Mouse (Mus musculus): ENCODE results near the gene Dqx1. TPM values are rescaled to one million over a fixed set of nuclear protein-coding genes. Genes with fewer than 3 reads are reported as not detected.

The Dqx1 gene
- total RNA-seq, 2 experiments from 2014 or later: 0.70 to 1.1 TPM

DNA sequence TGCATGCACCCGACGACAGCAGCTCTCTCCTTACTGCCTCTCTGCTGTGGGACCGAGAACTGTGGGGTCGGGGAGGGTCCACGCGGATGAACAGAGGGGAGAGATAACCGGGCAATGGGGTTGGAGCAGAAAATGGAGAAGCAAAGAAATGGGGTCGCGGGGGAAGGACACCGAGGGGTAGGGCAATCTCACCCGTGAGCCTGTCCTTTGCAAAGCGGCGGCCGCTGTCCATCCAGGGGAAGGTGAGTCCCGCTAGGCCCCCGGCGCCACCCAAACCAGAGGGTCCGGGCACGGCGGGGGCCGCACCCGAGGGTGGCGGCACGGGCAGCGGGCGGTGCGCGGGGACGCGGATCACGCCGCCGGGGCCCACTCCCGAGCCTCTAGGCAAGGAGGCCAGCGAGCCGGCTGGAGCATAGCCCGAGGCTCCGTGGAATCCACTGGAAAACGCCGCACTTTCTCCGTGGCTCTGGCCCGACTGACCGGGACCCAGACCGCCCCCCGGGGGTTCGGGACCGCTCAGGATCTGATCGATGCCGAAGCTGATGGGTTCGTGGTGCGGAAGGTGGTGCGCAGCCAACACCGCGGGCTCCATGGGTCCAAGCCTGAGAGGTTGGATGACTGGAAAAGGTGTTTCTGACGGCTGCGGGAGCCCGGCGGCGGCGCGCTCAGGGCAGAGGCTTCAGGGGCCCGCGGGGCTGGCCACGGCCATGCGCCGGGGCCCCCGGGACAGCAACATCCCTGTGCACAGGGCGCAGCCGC lies 12.0 kb downstream of the Dqx1 start:
- DNase-seq (ENCODE audit: low spot score in 2 of 2): no peak

DNA sequence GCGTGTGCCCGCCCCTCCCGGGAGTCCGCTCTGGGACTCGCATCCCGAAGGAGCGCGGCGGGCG lies 12.4 kb downstream of the Dqx1 start, which contains the start of gene Tlx2:
Gene Tlx2 (minus strand): TSS at position 47 of the 64 bp plus-strand sequence.
- DNase-seq (ENCODE audit: low spot score in 2 of 2): no peak

DNA sequence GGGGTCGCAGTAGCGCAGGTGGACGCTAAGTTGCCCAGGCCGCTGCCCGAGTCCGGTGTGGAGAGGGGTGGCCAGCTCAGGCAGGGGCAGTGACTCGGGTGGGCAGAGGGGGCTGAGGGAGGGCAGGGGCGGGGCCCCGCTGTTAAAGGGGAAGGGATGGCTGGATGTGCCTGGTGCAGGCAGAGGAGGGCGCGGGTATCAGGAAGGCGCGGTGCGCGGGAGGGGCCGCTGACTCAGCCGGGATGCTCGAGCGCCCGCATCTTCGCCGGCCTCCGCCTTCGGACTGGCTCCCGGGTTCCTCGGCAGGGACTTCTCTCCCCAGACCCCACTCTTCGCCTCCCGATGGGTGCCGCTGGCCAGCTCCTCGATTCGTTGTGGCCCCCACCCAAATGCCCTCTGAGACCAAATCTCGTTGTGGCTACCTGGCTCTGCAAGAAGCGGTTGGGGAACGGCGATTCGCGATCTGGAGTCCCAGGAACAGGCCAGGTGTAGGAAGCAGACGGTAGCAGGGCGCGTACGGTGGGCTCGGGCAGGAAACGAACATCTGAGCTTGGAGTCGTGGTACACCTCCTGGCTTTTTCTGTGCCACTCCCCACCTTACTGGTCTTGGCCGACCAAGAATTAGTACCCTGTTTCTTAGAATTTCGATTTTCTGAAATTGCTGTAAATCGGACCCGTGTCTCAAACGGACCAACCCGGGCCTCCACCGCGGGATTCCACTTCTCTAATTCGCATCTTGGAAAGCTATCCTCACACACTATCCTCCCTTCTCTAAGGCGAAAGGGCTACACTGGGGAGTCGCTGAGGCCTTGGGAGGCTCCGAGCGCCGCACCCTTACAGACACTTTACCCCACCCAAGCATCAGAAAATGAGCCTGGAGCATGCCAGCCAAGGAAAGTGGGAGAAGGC lies 12.9 kb downstream of the Dqx1 start:
- DNase-seq (ENCODE audit: low spot score in 2 of 2): peak in 1 of 2 experiments; percentile 35

DNA sequence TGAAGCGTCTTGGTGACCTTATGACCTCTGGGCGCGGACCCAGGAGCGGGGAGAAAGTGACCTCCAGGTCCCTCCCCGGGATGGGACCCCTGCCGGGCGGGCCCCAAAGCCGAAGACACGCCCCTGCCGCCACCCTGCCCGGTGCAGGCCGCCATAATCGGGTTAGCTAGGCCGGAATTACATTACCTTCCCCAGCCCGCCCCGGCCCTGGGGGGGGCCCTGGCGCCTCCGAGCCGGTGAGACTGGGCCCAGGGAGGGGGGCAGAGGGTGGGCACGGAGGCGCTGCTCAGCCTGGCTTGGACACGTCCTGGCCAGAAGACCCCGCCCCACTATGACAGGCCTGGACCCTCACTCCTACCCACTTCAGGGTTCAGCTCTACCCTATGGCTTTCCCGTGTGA lies 13.6 kb downstream of the Dqx1 start:
- DNase-seq (ENCODE audit: low spot score in 2 of 2): peak in 1 of 2 experiments; percentile 16

DNA sequence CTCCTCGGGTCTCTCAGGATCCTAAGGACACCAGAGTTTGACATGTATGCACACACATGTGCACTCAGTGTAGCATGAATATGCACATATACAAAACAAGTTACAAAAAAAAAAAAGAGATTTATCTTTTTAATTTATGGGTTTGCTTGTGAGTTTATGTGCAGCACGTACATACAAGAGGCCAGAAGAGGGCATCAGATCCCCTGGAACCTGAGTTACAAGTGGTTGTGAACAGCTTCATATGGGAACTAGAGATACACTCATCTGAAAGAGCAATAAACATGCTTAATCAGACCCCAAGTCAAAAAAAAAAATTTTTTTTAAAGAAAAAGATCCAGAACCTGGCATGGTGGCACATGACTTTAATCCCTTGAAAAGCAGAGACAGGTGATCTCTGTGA lies 17.3 kb downstream of the Dqx1 start:
- DNase-seq (ENCODE audit: low spot score in 2 of 2): no peak

DNA sequence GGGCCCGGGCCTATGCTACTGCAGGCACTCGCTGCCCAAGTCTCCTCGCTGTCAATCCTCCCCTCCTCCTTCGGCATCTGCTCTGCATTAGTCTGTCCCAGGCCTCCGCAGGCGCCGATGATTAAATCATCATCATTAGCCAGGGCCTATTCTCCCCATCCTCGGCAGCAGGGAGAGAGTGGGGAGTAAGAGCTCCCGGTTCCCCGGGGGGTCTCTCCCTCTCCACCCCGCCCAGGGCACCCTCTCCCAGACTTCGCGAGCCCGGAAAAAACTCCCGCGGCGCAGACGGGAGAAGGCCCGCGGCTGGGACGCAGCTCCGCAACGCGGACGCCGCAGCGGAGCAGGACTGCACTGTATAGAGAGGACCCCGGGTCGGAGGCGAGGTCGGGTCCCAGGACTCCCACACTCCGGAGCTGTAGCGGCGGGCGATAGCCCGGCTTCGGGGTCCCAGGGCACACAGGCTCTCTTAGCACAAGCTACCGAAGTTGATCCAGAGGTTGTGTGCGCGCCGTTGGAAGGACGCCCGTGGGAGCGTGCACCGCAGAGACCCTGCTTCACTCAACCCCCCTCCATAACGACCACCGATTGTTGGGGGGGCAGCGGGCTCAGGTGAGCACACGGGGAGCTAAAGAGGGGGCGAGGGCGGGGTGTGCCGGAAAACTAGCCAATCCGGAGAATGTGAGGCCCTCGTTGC lies 20.1 kb downstream of the Dqx1 start, which contains the start of gene Pcgf1:
Gene Pcgf1 (plus strand): TSS at position 240 of the 694 bp plus-strand sequence.
- no peak for DNase-seq (ENCODE audit: low spot score in 2 of 2)

DNA sequence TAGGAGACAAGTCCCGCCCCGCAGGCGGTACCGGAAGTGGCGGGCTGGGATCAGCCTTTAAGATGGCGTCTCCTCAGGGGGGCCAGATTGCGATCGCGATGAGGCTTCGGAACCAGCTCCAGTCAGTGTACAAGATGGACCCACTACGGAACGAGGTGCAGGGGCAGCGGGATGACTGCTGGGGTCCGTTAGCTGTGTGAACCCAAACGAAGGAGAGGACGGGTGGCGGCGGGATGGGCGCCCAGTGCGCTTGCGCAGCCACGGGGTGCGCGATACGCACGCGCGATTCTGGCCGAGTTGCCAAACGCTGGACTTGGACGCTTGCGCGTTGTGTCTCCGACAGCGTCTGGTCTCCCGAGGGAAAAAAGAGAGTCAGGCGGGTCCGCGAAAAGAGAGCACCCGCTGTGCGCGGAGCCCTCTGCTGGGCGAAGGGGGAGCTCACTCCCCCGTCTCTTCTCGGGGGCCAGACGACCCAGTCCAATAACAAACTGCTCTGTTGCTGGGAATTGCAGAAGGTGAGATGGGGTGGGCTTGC lies 20.7 kb downstream of the Dqx1 start:
- peak; percentile 96 to 99 for DNase-seq (ENCODE audit: low spot score in 2 of 2)

DNA sequence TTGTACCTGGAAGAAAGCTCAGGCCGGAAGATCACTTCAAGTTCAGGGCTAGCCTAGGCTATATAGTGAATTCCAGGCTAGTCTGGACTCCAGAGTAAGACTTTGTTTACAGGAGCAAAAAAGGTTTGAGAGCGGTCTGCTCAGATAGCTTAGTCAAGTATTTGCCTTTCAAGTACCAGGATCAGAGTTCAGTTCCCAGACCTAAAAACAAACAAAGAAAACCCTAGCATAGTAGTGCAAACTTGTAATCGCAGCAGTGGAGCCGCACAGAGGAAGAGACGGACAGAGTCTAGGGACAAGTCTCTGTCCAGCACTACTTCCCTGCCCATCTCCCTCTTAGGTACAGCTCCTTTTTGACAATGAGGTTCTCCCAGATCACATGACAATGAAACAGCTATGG lies 22.6 kb downstream of the Dqx1 start:
- DNase-seq (ENCODE audit: low spot score in 2 of 2): no peak

DNA sequence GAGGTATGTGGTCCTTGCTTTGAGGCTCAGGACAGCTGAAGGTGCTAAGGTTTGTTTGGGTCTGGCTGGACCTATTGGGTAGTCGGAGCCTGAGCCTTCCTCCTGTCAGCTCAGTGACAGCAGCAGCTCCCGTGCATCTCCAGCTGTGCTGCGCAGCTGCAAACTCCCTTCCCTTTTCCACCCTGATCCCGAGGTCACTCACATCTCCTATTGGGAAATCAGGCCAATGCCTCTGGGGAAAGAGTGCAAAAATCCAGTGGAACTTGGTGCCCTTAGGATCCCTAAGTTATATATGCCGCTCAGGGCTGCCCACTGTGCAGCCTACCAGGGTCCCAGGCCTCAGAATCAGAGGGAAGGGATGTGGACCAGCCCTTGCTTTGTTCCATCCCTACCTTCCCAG lies 25.9 kb downstream of the Dqx1 start:
- no peak for DNase-seq (ENCODE audit: low spot score in 2 of 2)

DNA sequence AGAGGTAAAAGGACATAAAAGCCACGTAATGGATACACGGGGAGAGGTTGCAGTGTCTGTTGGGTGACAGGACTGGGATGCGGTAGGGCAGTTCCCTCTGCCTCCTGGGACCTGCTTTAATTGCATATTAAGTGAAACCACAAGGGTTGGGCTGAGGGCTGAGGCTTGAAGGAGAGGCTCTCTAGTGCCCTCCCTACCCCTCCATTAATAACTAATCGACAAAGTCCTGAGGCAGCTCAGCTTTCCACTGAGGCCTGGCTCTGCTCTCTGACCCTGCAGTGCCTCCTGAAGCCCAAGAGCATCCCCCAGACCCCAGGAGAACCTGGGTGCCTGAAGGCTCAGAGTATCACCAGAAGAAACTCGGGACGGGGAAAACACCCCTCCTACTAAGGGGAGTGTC lies 26.8 kb downstream of the Dqx1 start:
- DNase-seq (ENCODE audit: low spot score in 2 of 2): no peak

DNA sequence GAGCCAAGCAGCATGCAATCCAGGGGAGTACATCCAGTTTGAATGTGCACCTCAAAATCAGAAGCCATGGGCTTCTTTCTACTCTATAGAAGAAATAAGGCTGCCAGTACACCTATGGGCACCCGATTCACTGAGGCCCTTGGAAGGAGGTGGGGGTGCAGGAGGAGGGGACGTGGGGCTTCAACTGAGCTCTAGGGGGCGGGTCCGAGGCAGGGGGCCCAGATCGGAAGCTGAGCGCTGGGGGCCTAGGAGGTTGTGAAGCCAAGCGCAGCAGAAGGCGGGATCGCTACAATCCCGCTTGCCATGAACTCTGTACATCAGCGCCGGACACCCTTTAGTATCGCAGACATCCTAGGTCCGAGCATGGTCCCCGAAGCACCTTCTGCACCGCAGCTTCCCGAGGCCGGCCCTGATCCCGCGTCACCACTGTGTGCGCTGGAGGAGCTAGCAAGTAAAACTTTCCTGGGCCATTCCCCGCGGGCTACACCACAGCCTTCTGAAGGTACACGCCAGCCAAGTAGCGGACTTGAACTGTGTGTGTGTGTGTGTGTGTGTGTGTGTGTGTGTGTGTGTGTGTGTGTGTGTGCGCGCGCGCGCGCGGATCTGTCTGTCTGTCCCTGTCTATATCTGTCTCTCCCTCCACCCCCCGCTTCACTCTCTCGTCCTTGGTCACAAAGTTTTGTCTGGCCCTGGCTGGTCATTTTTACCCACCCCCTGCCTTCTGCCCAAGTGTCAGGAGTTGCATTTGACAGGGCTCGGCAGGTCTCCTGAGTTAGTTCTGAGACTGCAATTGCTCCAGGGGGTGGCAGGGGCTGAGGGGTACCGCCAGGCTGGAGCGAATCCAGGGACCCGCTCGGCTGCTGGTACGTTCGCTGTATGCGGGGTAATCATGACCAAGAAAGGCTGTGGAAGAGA lies 28.7 kb downstream of the Dqx1 start, which contains the start of gene Lbx2:
Gene Lbx2 (plus strand): TSS at position 247 of the 915 bp plus-strand sequence.
- DNase-seq (ENCODE audit: low spot score in 2 of 2): no peak

DNA sequence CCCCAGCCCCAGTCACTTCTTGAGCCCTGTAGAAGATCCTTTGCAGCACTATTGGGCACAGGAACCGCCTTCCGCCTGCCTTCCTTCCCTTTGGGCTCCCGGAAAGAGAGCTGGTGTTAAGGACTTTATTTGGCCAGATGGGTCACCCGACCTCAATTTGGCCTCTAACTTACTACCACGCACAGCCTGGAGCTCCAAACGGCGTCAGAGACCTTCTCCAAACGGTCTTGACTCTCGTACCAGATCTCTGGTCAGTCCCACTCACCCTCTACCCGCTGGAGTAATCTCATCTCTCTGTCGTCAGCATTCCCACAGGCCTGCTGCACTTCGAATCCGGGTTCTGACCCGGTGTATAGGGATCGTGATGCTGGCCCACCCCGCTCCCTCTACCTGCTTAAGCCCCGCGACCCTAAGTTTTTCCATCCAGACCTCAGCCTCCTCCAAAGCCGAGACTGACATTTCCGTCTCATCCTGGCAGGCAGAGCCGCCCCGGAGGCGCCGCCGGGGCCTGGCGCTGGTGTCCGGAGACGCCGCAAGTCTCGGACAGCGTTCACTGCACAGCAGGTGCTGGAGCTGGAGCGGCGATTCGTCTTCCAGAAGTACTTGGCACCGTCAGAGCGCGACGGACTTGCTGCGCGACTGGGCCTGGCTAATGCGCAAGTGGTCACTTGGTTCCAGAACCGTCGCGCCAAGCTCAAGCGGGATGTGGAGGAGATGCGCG lies 29.7 kb downstream of the Dqx1 start:
- peak in 1 of 2 experiments; percentile 25 for DNase-seq (ENCODE audit: low spot score in 2 of 2)

DNA sequence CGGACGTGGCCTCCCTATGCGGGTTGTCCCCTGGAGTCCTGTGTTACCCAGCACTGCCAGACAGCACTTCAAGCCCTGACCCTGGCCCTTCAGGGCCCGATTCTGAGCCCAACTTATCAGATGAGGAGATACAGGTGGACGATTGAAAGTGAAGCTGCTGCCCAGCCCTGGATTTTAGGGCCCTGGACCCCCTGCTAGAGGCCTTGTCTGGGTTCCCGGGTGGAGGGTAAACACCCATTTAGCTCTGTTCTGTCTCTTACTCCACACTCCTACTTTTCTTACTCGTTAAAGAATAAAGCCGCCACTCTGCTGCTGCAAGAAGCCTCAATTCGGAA lies 30.2 kb downstream of the Dqx1 start:
- no peak for DNase-seq (ENCODE audit: low spot score in 2 of 2)

DNA sequence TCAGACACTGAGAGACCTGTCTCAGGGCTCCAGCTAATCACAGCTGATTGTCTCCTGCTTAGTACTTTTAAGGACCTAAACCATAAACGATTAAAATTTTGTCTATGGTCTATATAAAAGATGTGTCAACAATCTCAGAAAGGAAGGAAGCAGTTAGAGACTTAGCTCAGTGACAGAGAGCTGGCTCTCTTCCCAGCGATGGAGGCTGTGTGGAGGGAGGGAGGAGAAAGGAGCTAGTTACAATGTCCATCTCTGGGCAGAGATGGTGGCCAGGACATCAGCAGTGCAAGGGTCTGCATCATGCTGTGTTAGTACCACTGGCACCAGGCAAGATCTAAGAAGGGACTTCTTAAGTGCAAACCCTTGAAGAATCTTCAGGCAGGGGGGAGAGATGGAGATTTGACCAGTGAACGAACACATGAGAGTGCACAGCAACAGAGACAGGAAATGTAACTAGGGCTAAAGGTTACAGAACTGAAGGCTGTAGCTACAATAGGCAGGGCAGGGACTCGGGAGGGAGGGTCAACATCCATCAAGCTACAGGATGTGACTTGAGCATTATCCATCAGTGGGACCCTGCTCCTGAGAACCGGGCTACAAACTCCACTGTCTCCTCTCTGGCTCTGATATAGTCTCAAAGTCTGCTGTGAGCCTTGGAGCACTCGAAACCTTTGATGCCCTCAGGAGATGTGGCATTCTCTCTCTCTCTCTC lies 34.9 kb downstream of the Dqx1 start:
- DNase-seq (ENCODE audit: low spot score in 2 of 2): no peak

DNA sequence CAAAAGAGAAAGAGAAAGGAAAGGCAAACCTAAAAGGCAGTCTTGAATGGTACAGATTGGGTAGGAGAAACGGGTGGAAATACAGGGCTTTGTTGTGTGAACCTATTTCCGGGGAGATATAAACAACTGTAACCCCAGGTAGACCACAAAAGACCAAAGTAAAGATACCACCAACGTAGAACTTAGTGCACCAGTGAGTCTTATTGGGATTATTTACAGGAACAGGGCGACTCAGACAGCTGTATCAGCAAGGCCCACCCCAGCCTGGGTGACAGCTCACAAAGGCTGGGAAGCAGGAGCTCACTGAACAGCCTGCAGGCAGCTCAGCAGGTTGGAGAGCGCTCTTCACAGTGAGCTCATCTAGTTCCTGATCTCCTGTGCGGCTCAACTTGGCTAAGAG lies 38.3 kb downstream of the Dqx1 start:
- no peak for DNase-seq (ENCODE audit: low spot score in 2 of 2)

DNA sequence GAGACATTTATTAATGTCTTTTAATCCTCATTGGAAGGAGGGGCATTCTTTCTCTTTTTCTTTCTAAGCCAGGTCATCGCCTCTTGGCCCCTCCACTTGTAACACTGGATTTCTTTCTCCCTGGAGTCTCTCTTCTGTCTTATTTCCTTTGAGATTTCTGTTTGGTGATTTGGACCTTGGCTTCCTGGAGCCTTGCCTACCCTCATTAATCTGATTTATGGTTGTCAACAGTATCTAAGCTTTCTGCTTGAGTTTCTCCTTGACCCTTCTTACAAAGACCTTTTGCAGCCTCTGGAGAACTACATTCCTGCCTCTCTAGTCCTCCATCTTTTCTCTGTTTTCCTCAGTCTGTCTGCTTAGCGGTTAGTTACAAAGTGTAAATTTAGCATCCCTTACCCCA lies 40.8 kb downstream of the Dqx1 start:
- no peak for DNase-seq (ENCODE audit: low spot score in 2 of 2)

DNA sequence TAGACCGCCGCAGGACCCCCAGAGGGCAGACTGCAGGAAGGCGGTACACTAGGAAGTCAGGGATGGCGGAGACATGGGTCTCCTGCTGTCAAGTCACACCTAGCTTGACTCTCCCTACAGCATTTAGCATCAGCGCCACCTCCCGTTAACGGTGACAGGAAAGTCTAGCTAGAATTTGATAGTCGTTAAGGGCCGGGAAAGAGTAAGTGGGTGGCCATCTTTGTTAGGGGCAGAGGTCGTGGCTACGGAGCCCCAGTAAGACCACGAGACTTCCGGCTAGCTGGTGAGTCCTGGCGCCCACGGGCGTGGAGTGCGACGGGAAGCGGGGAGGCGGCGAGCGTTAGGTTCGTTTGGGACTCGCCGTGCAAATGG lies 43.7 kb downstream of the Dqx1 start, which contains the start of the genes Ccdc142 and Gm42688:
Gene Ccdc142 (plus strand): TSS at position 286 of the 372 bp plus-strand sequence.
Gene Gm42688 (plus strand): TSS at position 302 of the 372 bp plus-strand sequence.
- DNase-seq (ENCODE audit: low spot score in 2 of 2): peak; percentile 66 to 87

DNA sequence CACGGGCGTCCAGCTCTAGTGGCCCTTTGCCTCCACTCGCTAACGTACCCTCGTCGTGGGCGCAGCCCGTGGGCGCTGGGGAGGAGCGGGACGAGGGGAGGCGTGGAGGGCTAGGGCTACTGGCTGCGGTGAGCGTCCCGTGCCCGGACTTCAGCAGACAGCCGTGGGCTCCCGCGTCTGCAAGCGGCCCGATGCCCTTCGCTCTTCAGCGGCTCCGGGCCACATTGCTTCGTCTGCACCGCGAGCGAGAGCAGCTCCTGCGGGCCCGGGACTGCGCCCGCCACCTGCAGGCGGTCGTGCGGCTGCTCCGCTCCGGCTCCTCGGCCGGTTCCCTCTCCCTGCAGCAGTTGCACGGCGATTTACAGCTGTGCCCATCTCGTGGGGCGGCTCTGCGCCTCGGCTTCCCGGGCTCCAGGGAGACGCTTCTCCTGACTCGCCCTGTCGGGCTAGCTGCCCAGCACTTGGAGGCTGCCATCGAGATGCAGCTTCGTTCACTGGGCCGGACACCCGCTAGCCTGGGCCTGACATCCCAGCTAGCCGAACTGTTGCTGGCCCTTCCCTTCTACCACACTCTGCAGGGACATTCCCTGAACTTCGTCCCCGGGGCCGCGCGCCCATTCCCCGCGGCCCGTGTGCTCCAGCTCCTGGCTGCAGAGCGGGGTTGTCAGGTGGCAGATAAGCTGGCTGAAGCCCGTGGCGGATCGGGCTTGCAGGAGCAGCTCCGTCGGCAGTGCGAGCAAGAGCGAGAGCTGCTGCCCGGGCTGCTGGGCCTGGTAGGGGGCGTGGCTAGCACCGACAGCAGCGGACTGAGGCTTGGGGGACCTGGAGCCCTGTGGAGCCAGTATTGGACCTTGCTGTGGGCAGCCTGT lies 44.3 kb downstream of the Dqx1 start:
- DNase-seq (ENCODE audit: low spot score in 2 of 2): peak in 1 of 2 experiments; percentile 72

Measured in gastrocnemius, postnatal 4 days (tissue).